Mouse (Mus musculus): ENCODE measurements around the gene Ddx18. TPM values are rescaled to one million over a fixed set of nuclear protein-coding genes. Genes with fewer than 3 reads are reported as not detected.

The Ddx18 gene
- 81.7 and 94.4 TPM in 2 replicates for polyA plus RNA-seq (2012; rRNA removed)
- polyA plus RNA-seq (2014; fragmentation: Nextera tagmentation; extraction: Ambion mirVana): 66.6 and 75.3 TPM in 2 replicates

GRCm38 (mm10) chr1:121567521-121568489, at the start of gene Ddx18:
TSS of gene Ddx18 (minus strand) at chr1:121567989.
- Histone ChIP-seq H3K9ac (ENCODE audit: low read depth, low read length, severe bottlenecking) (peak within 1 kb of the TSS; percentile 67), H3K36me3 (ENCODE audit: control insufficient read depth, insufficient read depth, low read length) (peaks cover 27% of the 10 kb centered on the region), H3K27ac (replicated peaks; ENCODE audit: low read depth, low read length) (no peak within 1 kb of the TSS), H3K4me1 (ENCODE audit: control insufficient read depth, insufficient read depth, low read length) (peaks cover 3% of the 10 kb centered on the region; the same call in 1 of the 2 replicates), H3K27me3 (ENCODE audit: control insufficient read depth, insufficient read depth, low read length) (no peaks in the 10 kb centered on the region), H3K4me2 (replicated peaks; ENCODE audit: low read depth, low read length, severe bottlenecking) (peak within 1 kb of the TSS; percentile 45), H3K9me3 (ENCODE audit: control insufficient read depth, low read length) (no peaks in the 10 kb centered on the region), H3K4me3 (replicated peaks; ENCODE audit: low read length) (peak within 1 kb of the TSS; percentile 58)
- WGBS: 8% methylated on average over 46 of the region's 53 CpGs
- TF ChIP-seq POLR2A (IDR thresholded peaks at IDR 0.05; ENCODE audit: borderline replicate concordance, extremely low read depth, insufficient read depth, insufficient read length): 0 out of 2 replicates have a peak, but pooled peaks have one; percentile 6
- ATAC-seq (ENCODE audit: low FRiP score, low read depth) (peak; percentile 97), DNase-seq (ENCODE audit: low spot score) (peak; percentile 92)

DNA sequence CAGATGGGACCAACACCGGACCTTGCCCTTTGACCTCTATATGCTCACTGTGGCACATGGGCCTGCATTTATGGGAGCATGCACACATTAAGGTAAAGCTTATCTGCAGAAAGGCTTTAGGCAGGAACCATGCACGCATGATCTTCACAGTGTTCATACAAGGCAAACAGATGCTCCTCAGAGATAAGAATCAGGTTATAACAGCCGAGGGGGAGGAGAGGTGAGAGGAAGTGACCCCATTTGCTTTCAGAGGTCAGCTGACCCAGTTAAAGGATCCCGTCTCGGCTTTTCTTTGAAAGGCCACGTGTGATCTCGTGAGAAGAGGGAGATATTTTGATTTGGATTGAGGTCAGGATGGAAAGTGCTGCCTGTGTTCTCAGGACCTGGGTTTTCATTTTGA, 40.2 kb upstream of the Ddx18 start:
- TF ChIP-seq POLR2A (IDR thresholded peaks at IDR 0.05; ENCODE audit: borderline replicate concordance, extremely low read depth, insufficient read depth, insufficient read length): no peak
- DNase-seq (ENCODE audit: low spot score): no peak
- no peak for ATAC-seq (ENCODE audit: low FRiP score, low read depth)
- no peak overlapping the region for H3K4me2 ChIP-seq (replicated peaks; ENCODE audit: low read depth, low read length, severe bottlenecking)
- no peak overlapping the region for H3K9ac ChIP-seq (ENCODE audit: low read depth, low read length, severe bottlenecking)
- no peaks in the 10 kb centered on the region for H3K27me3 ChIP-seq (ENCODE audit: control insufficient read depth, insufficient read depth, low read length)
- no peaks in the 10 kb centered on the region for H3K36me3 ChIP-seq (ENCODE audit: control insufficient read depth, insufficient read depth, low read length)
- no peaks in the 10 kb centered on the region for H3K4me1 ChIP-seq (ENCODE audit: control insufficient read depth, insufficient read depth, low read length)
- no peak overlapping the region for H3K4me3 ChIP-seq (replicated peaks; ENCODE audit: low read length)
- H3K27ac ChIP-seq (replicated peaks; ENCODE audit: low read depth, low read length): no peak overlapping the region
- no peaks in the 10 kb centered on the region for H3K9me3 ChIP-seq (ENCODE audit: control insufficient read depth, low read length)
- 45% methylated on average over 7 of the region's 7 CpGs for WGBS

- Histone ChIP-seq H3K27ac (replicated peaks; ENCODE audit: low read depth, low read length) (no peak overlapping the region), H3K4me3 (replicated peaks; ENCODE audit: low read length) (no peak overlapping the region), H3K9me3 (ENCODE audit: control insufficient read depth, low read length) (no peaks in the 10 kb centered on the region), H3K4me2 (replicated peaks; ENCODE audit: low read depth, low read length, severe bottlenecking) (no peak overlapping the region), H3K9ac (ENCODE audit: low read depth, low read length, severe bottlenecking) (no peak overlapping the region), H3K27me3 (ENCODE audit: control insufficient read depth, insufficient read depth, low read length) (no peaks in the 10 kb centered on the region), H3K36me3 (ENCODE audit: control insufficient read depth, insufficient read depth, low read length) (no peaks in the 10 kb centered on the region), H3K4me1 (ENCODE audit: control insufficient read depth, insufficient read depth, low read length) (no peaks in the 10 kb centered on the region)
- WGBS: 49% methylated on average over 6 of the region's 6 CpGs
- DNase-seq (ENCODE audit: low spot score) (no peak), ATAC-seq (ENCODE audit: low FRiP score, low read depth) (no peak)
- TF ChIP-seq POLR2A (IDR thresholded peaks at IDR 0.05; ENCODE audit: borderline replicate concordance, extremely low read depth, insufficient read depth, insufficient read length): no peak
Measured at GRCm38 (mm10) chr1:121605118-121605517, 37.3 kb upstream of the Ddx18 start.

DNA sequence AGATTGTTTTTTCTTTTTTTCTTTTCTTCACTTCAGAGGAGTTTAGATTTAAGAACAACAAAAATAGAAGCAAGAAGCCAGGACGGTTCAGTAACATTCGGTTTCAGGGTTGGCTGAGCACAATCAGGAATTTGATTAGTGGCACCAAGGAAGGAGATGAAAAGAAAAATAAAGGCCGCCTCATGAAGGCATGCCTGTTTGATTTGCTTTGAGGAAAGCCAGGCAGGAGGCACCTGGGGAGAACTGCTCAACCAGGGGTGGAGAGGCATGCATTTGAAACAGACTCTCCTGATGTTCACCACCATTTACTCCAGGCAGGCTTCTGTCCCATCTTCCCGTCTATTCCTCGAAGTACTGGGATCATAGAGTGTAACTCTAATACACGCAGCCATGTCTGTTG, 34.1 kb upstream of the Ddx18 start:
- no peaks in the 10 kb centered on the region for H3K9me3 ChIP-seq (ENCODE audit: control insufficient read depth, low read length)
- H3K4me2 ChIP-seq (replicated peaks; ENCODE audit: low read depth, low read length, severe bottlenecking): no peak overlapping the region
- H3K9ac ChIP-seq (ENCODE audit: low read depth, low read length, severe bottlenecking): no peak overlapping the region
- H3K4me3 ChIP-seq (replicated peaks; ENCODE audit: low read length): no peak overlapping the region
- no peaks in the 10 kb centered on the region for H3K27me3 ChIP-seq (ENCODE audit: control insufficient read depth, insufficient read depth, low read length)
- WGBS: 82% methylated on average over 6 of the region's 6 CpGs
- DNase-seq (ENCODE audit: low spot score) (no peak), ATAC-seq (ENCODE audit: low FRiP score, low read depth) (no peak)
- no peaks in the 10 kb centered on the region for H3K4me1 ChIP-seq (ENCODE audit: control insufficient read depth, insufficient read depth, low read length)
- no peak overlapping the region for H3K27ac ChIP-seq (replicated peaks; ENCODE audit: low read depth, low read length)
- TF ChIP-seq POLR2A (IDR thresholded peaks at IDR 0.05; ENCODE audit: borderline replicate concordance, extremely low read depth, insufficient read depth, insufficient read length): no peak
- no peaks in the 10 kb centered on the region for H3K36me3 ChIP-seq (ENCODE audit: control insufficient read depth, insufficient read depth, low read length)

GRCm38 (mm10) chr1:121601084-121601483, 33.3 kb upstream of the Ddx18 start:
- H3K27ac ChIP-seq (replicated peaks; ENCODE audit: low read depth, low read length): no peak overlapping the region
- H3K27me3 ChIP-seq (ENCODE audit: control insufficient read depth, insufficient read depth, low read length): no peaks in the 10 kb centered on the region
- WGBS: 43% methylated on average over 1 of the region's 1 CpGs
- ATAC-seq (ENCODE audit: low FRiP score, low read depth): no peak
- no peaks in the 10 kb centered on the region for H3K36me3 ChIP-seq (ENCODE audit: control insufficient read depth, insufficient read depth, low read length)
- peak; percentile 21 for DNase-seq (ENCODE audit: low spot score)
- H3K9me3 ChIP-seq (ENCODE audit: control insufficient read depth, low read length): no peaks in the 10 kb centered on the region
- no peak overlapping the region for H3K4me2 ChIP-seq (replicated peaks; ENCODE audit: low read depth, low read length, severe bottlenecking)
- H3K4me3 ChIP-seq (replicated peaks; ENCODE audit: low read length): no peak overlapping the region
- H3K4me1 ChIP-seq (ENCODE audit: control insufficient read depth, insufficient read depth, low read length): no peaks in the 10 kb centered on the region
- no peak overlapping the region for H3K9ac ChIP-seq (ENCODE audit: low read depth, low read length, severe bottlenecking)
- no peak for TF ChIP-seq POLR2A (IDR thresholded peaks at IDR 0.05; ENCODE audit: borderline replicate concordance, extremely low read depth, insufficient read depth, insufficient read length)
